Mouse (Mus musculus) liver, adult 2 months (tissue): ENCODE measurements around the gene Spire2.

Experiments used
- CTCF ChIP-seq: fragments of 200-500 bp; IDR thresholded peaks from 2 replicates; pipeline ENCODE4 v1.5.1; 2011; ENCODE audit warnings: low read depth, low read length, control low read depth
- POLR2A ChIP-seq: fragments of 200-500 bp; IDR thresholded peaks from 2 replicates; pipeline ENCODE4 v1.6.1; 2011; ENCODE audit warnings: low read length, control low read depth; ENCODE audit not compliant: insufficient read depth; ENCODE audit errors: extremely low read depth

- TF ChIP-seq CTCF (no peak), POLR2A (no peak)
Measured at GRCm38 (mm10) chr8:123345856-123346255, 13.3 kb downstream of the Spire2 start.
